In genomic region chr17:57219167-57219883, GRCm38 (mm10) we compare ENCODE assay signal across 2 mouse cellular contexts.
A peak's percentile ranks its signal among the peaks of the same experiment; 100 is the strongest.
TF ChIP-seq lines count a peak whose summit lies in the region.

No protein-coding gene starts in this region.

TF ChIP-seq in C2C12, 6 proteins besides CTCF, POLR2A, EP300 and RAD21 (continued from another document):
- no peak for TF ChIP-seq MAX (IDR thresholded peaks at IDR 0.05)
- no peak for TF ChIP-seq MYOG (IDR thresholded peaks at IDR 0.05; ENCODE audit: control insufficient read depth, extremely low read depth, insufficient read length)
- TF ChIP-seq FOSL1 (IDR thresholded peaks at IDR 0.05; ENCODE audit: insufficient read depth, low read length, poor library complexity, severe bottlenecking), result no peak
- TF ChIP-seq CEBPB (IDR thresholded peaks at IDR 0.05; ENCODE audit: low read depth), result no peak

TF ChIP-seq in MEL, 35 proteins besides CTCF, POLR2A, EP300 and RAD21 (continued from another document):
- TF ChIP-seq KAT2A (conservative IDR thresholded peaks at IDR 0.05; ENCODE audit: low read depth, low read length), result no peak
- no peak for TF ChIP-seq USF1 (IDR thresholded peaks at IDR 0.05; ENCODE audit: low read depth, low read length)
- TF ChIP-seq SMC3 (IDR thresholded peaks at IDR 0.05; ENCODE audit: low read depth, low read length), result peak; percentile 85
- TF ChIP-seq NRF1 (IDR thresholded peaks at IDR 0.05; ENCODE audit: insufficient read depth, low read depth, low read length, poor library complexity, severe bottlenecking), result no peak
- peak; percentile 72 for TF ChIP-seq ZC3H11A (IDR thresholded peaks at IDR 0.05; ENCODE audit: low read depth, low read length)
- no peak for TF ChIP-seq BHLHE40 (IDR thresholded peaks at IDR 0.05; ENCODE audit: borderline replicate concordance, low read depth, low read length)
- no peak for TF ChIP-seq MYC (IDR thresholded peaks at IDR 0.05; ENCODE audit: low read depth, low read length)
